Mouse (Mus musculus): ENCODE measurements around the gene Stip1. TPM values are rescaled to one million over a fixed set of nuclear protein-coding genes. Genes with fewer than 3 reads are reported as not detected.
"Not testable (repeated sequence)": the region's sequence is repeated elsewhere in the genome, so short reads cannot be mapped to it uniquely, and the experiment has no call there.

Stip1 gene
- polyA plus RNA-seq (2015; fragmentation: Nextera tagmentation; extraction: Ambion mirVana), result 258 and 273 TPM in 2 replicates

DNA sequence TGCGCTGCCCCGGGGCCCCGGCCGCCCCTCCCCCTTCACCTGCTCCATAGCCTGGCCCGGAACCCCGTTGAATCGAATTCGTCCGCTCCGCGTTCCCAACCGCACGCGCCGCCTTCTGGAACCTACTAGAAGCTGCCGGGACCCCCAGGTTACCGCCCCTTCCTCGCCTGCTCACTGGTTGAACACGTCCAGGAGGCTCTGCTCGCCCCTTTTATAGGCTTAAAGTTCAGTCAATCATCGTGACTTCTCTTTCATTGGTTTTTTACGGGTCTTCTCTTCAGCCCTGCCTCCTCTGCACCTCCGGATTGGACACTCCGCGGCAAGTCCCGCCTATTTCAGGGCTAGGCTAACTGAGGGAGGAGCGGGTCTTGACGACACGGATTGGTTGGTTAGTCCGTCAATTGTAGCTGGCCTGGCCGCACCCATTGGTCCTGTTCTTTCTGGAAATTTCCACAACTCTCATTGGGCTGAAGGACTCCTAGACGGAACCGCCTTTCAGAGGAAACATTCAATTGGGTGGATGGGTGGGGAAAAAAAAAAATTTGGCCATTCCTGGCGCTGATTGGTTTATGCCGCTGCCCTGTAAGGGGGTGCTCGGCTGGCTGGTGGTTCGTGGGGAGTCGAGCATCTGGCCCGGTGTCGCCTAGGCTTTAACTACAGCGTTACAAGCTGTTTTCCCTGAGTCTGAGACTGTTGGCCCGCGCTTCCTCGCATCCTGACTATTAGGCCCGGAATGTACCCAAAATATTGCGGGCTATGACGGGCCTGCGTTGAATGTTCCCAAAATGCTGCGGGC lies at the start of gene Stip1:
Stip1 (minus strand) TSS at position 127 of the 796 bp plus-strand sequence.
- peak; percentile 99 for ATAC-seq
- Histone ChIP-seq H3K4me2 (replicated peaks) (peak within 1 kb of the TSS; percentile 88), H3K9ac (replicated peaks) (peak within 1 kb of the TSS; percentile 96), H3K4me1 (replicated peaks) (peaks cover 33% of the 10 kb centered on the region), H3K4me3 (replicated peaks) (peak within 1 kb of the TSS; percentile 95), H3K36me3 (peaks cover 9% of the 10 kb centered on the region), H3K27me3 (no peaks in the 10 kb centered on the region), H3K9me3 (no peaks in the 10 kb centered on the region), H3K27ac (peak within 1 kb of the TSS; percentile 95)
- WGBS, result under 1% methylated on average over 49 of the region's 49 CpGs

DNA sequence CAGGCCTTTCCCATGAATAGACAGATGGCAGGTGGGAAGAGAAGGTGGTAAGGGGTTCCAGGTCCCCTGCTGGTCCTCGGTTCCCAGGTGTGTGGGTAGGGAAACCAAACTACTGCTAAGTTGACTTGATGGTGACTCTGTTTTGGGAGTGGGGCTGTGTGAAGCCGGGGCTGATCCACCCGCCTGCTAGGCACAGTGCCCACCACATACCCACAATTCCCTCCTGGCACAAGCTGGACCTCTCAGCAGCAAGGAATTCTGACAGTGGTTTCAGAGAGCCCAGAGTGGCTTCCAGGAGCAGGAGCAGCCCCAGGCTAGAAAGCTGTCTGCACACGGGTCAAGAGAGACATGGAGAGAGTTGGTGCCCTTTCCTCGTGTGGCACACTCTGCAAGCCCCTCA lies 49.3 kb upstream of the Stip1 start:
- H3K9ac ChIP-seq (replicated peaks), result no peak overlapping the region
- H3K36me3 ChIP-seq, result no peaks in the 10 kb centered on the region
- WGBS, result 65% methylated on average over 5 of the region's 5 CpGs
- ATAC-seq, result no peak
- H3K27me3 ChIP-seq, result peaks cover 32% of the 10 kb centered on the region
- H3K4me3 ChIP-seq (replicated peaks), result no peak overlapping the region
- no peak overlapping the region for H3K27ac ChIP-seq
- H3K4me2 ChIP-seq (replicated peaks), result no peak overlapping the region
- H3K4me1 ChIP-seq (replicated peaks), result peaks cover 94% of the 10 kb centered on the region
- no peaks in the 10 kb centered on the region for H3K9me3 ChIP-seq

DNA sequence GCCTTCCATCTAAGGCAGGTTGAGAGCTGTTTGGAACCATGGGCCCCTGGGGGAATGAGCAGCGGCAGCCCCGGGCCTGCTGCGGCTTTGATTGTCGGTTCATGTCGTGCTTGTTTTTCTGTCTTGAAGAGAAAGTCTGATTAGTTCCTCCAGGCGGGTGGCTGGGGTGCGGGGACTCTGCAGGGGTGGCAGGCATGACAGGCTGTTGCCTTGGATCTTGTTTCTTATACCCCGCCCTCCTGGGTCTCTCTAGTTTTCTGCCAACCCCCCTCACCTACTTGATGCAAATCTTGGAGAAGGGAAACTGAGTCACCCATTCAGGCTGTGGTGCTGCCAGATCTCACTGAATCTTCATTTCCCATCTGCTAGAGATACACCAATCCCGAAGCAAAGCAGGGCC lies 48.8 kb upstream of the Stip1 start:
- WGBS, result 14% methylated on average over 9 of the region's 9 CpGs
- no peak overlapping the region for H3K27ac ChIP-seq

DNA sequence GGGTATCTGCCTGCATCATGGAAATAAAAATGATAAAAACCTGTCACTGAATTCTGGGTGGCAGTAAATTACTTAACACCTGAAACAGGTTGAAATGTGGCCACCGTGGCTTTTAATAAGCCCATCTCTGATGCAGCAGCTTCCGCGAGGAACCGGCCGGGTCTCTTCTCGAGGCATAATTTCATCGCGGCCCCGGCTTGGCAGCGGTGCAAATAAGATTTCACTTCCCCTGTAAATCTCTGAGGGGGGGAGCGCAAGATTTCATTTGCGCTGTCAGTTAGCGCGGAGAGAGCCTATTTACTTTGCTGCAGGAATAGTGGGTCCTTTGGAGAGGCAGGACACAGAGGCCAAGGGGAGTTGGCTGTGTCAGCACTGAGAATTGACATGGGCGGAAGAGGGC lies 45.0 kb upstream of the Stip1 start:
- H3K9me3 ChIP-seq, result no peaks in the 10 kb centered on the region
- H3K9ac ChIP-seq (replicated peaks), result no peak overlapping the region
- no peak for ATAC-seq
- WGBS, result 41% methylated on average over 15 of the region's 15 CpGs
- peaks cover 73% of the 10 kb centered on the region for H3K4me1 ChIP-seq (replicated peaks)
- no peak overlapping the region for H3K4me3 ChIP-seq (replicated peaks)
- H3K36me3 ChIP-seq, result no peaks in the 10 kb centered on the region
- no peak overlapping the region for H3K4me2 ChIP-seq (replicated peaks)
- peaks cover 55% of the 10 kb centered on the region for H3K27me3 ChIP-seq
- H3K27ac ChIP-seq, result peak overlapping the region; percentile 71

More for the DNA sequence above, 48.8 kb upstream of the Stip1 start:
- Histone ChIP-seq H3K4me3 (replicated peaks) (no peak overlapping the region), H3K4me2 (replicated peaks) (no peak overlapping the region), H3K27me3 (peaks cover 32% of the 10 kb centered on the region), H3K9me3 (no peaks in the 10 kb centered on the region), H3K36me3 (no peaks in the 10 kb centered on the region), H3K4me1 (replicated peaks) (peaks cover 94% of the 10 kb centered on the region), H3K9ac (replicated peaks) (peak overlapping the region; percentile 32; the same call in 1 of the 2 replicates)
- ATAC-seq, result no peak

DNA sequence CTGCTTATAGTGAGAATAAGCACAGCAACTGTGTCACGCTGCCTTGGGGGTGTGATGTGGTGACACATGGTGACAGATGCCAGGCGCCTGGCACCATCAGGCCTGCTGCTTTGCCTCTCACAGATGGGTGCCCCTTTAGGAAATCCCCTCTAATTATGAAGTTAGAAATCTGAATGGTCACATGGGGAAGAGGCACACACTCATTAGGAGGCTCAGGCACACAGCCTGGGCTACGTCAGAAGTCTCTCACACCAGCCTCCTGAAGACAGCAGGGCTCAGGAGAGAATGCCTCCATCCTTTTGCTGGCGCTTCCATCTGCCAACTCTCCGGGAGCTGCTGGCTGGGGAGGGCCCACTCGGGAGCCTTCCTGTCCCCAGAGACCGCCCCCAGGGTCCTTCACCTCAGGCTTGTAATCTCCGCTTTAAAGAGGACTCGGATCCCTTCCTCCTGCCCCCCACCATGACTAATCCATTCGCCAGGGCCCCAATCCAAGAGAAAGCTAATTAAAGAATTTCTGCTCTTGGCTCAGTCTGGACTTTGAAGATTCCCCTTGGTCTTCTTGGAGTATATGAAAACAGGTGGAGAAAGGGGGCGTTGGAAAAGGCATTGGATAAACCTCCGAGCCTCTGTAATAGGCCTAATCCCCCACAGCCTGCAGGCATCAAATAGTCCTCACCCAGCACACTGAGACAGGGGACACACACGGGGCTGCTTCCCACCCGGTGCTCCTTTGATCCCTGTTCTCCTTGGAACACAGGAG lies 43.4 kb upstream of the Stip1 start:
- H3K4me2 ChIP-seq (replicated peaks), result 0 out of 2 replicates have a peak overlapping the region, but pooled peaks have one; percentile 13

DNA sequence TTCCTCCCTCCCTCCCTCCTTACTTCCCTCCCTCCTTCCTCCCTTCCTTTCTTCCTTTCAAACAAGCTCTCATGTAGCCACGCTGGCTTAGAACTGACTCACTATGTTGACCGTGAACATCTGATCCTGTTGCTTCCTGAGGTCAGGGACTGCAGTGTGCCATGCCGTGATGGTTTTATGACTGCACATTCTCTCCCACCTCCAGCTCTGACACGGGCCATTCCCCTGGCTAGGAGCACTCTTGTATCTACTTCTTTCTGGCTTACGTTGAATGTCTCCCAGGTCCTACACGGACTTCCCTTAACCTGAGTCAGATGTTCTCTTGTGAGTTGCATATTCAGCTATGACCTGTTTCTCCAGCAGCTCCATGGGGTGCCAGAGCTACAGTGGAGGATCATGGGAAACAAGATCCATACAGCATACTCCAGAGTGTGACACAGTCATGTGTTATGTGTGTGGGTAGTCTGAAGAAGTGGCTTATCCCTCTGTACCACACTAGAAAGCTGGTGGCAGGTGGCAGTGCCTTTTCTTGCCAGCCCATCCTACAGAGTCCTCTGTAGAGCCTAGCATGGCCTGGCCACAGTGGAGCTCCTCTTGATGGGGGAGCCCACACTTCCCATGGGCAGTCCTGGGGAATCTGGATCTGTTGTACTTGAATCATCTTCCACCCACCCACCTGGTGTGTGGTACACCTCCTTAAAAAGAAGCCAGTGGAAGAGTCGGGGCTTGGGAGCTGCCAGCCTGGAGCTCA lies 41.9 kb upstream of the Stip1 start:
- H3K9me3 ChIP-seq, result no peaks in the 10 kb centered on the region
- H3K27me3 ChIP-seq, result peaks cover 59% of the 10 kb centered on the region
- H3K27ac ChIP-seq, result no peak overlapping the region
- H3K4me2 ChIP-seq (replicated peaks), result no peak overlapping the region
- H3K9ac ChIP-seq (replicated peaks), result no peak overlapping the region
- no peak overlapping the region for H3K4me3 ChIP-seq (replicated peaks)
- H3K4me1 ChIP-seq (replicated peaks), result peaks cover 66% of the 10 kb centered on the region
- ATAC-seq, result no peak
- WGBS, result 86% methylated on average over 7 of the region's 7 CpGs
- H3K36me3 ChIP-seq, result no peaks in the 10 kb centered on the region

More for the DNA sequence above, 43.4 kb upstream of the Stip1 start:
- no peak overlapping the region for H3K4me3 ChIP-seq (replicated peaks)
- no peaks in the 10 kb centered on the region for H3K9me3 ChIP-seq
- H3K4me1 ChIP-seq (replicated peaks), result peaks cover 67% of the 10 kb centered on the region
- peaks cover 64% of the 10 kb centered on the region for H3K27me3 ChIP-seq
- peak overlapping the region; percentile 71 for H3K27ac ChIP-seq
- H3K36me3 ChIP-seq, result no peaks in the 10 kb centered on the region
- peak; percentile 76 for ATAC-seq
- 15% methylated on average over 14 of the region's 14 CpGs for WGBS
- H3K9ac ChIP-seq (replicated peaks), result no peak overlapping the region

DNA sequence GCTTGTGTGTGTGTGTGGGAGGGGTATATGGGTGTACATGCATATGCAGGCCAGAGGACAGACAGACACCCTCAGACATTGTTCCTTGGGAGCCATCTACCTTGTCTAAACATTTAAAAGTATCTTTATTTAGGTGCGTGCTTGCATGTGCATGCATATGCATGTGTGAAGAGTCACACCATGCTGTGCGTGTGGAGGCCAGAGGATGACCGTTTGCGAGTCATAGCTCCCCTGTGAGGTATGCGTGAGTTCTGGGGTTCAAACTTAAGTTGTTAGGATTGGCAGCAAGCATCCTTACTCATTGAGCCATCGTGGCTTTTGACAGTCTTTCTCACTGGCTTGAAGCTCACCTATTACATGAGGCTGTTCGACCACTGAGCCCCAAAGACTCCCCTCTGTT lies 38.5 kb upstream of the Stip1 start:
- WGBS, result 86% methylated on average over 7 of the region's 7 CpGs
- Histone ChIP-seq H3K9ac (replicated peaks) (no peak overlapping the region), H3K4me2 (replicated peaks) (no peak overlapping the region), H3K4me3 (replicated peaks) (no peak overlapping the region), H3K4me1 (replicated peaks) (peaks cover 50% of the 10 kb centered on the region), H3K27me3 (peaks cover 64% of the 10 kb centered on the region), H3K9me3 (no peaks in the 10 kb centered on the region), H3K36me3 (no peaks in the 10 kb centered on the region), H3K27ac (no peak overlapping the region)
- ATAC-seq, result no peak

DNA sequence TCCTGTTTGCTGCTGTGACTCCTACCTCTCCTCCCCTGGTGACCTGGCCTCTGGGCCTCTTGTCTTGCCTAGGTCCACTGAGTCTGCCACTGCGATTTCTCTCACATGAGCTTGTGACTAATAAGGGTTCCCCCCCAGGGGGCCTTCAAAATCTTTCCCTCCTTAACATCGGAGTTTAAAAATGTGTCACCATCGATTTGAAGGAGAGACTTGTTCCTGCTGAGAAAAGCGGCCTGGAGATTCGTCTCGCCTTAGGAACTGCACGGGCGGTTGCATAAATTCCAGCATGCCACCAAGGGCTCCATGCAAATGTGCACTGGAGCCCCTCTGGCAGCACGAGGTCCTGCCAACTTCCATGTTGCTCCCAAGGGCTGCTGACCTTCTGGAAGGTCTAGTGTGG lies 37.9 kb upstream of the Stip1 start:
- WGBS, result 32% methylated on average over 9 of the region's 9 CpGs
- Histone ChIP-seq H3K9me3 (no peaks in the 10 kb centered on the region), H3K4me1 (replicated peaks) (peaks cover 50% of the 10 kb centered on the region), H3K27ac (no peak overlapping the region), H3K27me3 (peaks cover 68% of the 10 kb centered on the region), H3K4me2 (replicated peaks) (no peak overlapping the region), H3K36me3 (no peaks in the 10 kb centered on the region), H3K9ac (replicated peaks) (no peak overlapping the region), H3K4me3 (replicated peaks) (no peak overlapping the region)
- no peak for ATAC-seq

DNA sequence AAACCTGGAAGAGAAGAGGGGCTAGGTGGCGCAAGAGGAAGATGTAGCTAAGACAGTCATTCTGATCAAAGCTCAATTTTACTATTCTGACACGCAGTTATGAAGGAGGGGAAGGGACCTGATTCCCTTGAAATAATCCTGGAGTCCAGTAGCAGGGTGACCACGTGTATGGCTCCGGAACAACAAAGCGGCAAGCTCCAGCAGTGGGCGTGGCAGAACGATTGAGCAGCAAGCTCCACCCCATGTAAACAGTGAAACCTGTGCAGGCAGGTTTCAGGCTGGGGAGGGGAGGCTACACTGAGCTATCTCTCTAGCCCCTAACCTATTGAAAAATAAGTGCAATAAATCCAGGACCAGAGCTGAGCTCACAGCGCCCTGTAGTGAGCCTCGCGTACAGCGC lies 35.6 kb upstream of the Stip1 start:
- H3K27ac ChIP-seq; H3K36me3 ChIP-seq; H3K4me2 ChIP-seq (replicated peaks); ATAC-seq; H3K9me3 ChIP-seq; H3K4me3 ChIP-seq (replicated peaks); H3K9ac ChIP-seq (replicated peaks): not testable (repeated sequence)
- WGBS, result 86% methylated on average over 11 of the region's 11 CpGs
- peaks cover 69% of the 10 kb centered on the region for H3K4me1 ChIP-seq (replicated peaks)
- peaks cover 67% of the 10 kb centered on the region for H3K27me3 ChIP-seq

DNA sequence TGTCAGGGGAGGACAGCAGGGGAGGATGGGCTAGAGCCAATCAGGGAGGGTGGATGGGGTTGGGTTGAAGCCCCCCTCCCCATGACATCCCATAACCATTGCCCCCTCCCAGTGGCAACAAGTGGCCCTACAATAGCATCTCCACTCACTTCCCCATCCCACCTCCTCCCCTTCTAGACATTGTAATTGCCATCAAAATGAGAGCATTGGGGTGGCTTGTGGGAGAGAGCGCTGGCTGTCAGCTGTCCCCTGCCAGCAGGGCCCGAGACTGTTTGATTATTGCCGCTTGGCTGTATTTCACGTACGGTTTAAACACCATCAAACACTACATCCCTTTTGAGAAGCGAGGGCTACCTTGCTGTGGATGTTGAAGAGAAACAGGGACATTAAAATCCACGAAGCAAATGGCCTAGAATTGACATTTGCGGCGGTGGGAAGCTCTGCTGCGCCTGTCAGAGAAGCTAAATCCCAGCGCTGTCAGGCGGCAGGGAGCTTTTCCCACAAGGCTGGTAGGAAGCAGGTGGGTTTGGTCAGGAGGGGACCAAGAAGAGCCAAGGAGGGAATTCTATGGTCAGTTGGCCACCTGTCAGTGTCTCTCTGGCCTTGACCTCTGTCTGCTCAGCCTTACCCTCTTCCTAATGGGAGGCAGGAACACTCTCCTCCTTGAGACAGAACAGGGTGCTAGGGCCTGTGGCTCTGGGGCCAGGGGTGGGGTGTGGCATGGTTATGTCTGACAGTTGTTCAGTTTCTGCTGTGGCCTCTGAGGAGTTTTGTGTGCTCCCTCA lies 34.4 kb upstream of the Stip1 start:
- H3K27me3 ChIP-seq, result peaks cover 57% of the 10 kb centered on the region
- peaks cover 71% of the 10 kb centered on the region for H3K4me1 ChIP-seq (replicated peaks)
- 23% methylated on average over 12 of the region's 12 CpGs for WGBS
- no peaks in the 10 kb centered on the region for H3K36me3 ChIP-seq
- H3K27ac ChIP-seq, result peak overlapping the region; percentile 37; the same call in 1 of the 2 replicates
- H3K4me3 ChIP-seq (replicated peaks), result no peak overlapping the region
- no peak overlapping the region for H3K9ac ChIP-seq (replicated peaks)
- ATAC-seq, result no peak
- H3K9me3 ChIP-seq, result no peaks in the 10 kb centered on the region
- H3K4me2 ChIP-seq (replicated peaks), result no peak overlapping the region

DNA sequence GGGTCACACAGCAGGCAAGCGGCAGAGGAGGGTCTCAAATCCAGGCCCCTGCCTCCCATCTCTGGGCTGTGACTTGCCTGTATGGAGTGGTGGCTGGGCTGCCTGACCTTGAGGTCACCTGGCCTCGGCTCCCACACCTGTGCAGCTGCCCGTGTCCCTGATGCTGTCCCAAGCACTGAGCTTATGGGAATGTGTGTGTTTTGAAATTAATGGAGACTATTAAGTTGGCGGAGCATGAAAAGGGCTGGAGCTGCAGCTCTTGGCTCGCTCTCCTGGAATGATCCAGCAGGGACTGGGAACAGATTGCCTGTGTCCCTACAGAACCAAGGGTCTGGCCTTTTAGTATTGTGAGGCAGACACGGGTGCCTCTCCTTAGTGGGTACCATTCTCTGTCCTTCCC lies 32.5 kb upstream of the Stip1 start:
- no peak overlapping the region for H3K4me3 ChIP-seq (replicated peaks)
- no peak overlapping the region for H3K27ac ChIP-seq
- no peaks in the 10 kb centered on the region for H3K9me3 ChIP-seq
- no peak overlapping the region for H3K4me2 ChIP-seq (replicated peaks)
- H3K9ac ChIP-seq (replicated peaks), result no peak overlapping the region
- H3K27me3 ChIP-seq, result peaks cover 50% of the 10 kb centered on the region
- H3K36me3 ChIP-seq, result no peaks in the 10 kb centered on the region
- 57% methylated on average over 6 of the region's 6 CpGs for WGBS
- peaks cover 77% of the 10 kb centered on the region for H3K4me1 ChIP-seq (replicated peaks)
- ATAC-seq, result no peak
